Comparison of ENCODE assay signal across 9 mouse cellular contexts in genomic region chr2:130294218-130294935, GRCm38 (mm10). TPM values are rescaled to one million over a fixed set of nuclear protein-coding genes. Genes with fewer than 3 reads are reported as not detected.
DNase-seq lines count a peak whose midpoint lies in the region; ATAC-seq and TF ChIP-seq lines count a peak whose summit lies in the region.
"Had no signal": no experiment of that assay in that cellular context is flagged by ENCODE, and none has a peak within 500 bp of the region (broad histone marks: within the 10 kb centered on the region; RNA-seq: fewer than 3 reads in every experiment).

No protein-coding gene starts in this region.

- peak overlapping the region; percentile 93 for H3K4me2 ChIP-seq in lung, postnatal 0 days (replicated peaks; ENCODE audit: low read depth, low read length)
- peak overlapping the region; percentile 95 for H3K4me2 ChIP-seq in intestine, postnatal 0 days (replicated peaks; ENCODE audit: low read depth)

- ATAC-seq in lung, postnatal 0 days, result no peak; the same call in 1 of the 2 replicates
- no peak for ATAC-seq in intestine, postnatal 0 days

- WGBS in lung, postnatal 0 days, result 10% methylated on average over 20 of the region's 20 CpGs
- 12% methylated on average over 19 of the region's 20 CpGs for WGBS in intestine, postnatal 0 days
- WGBS in small intestine, adult 2 months, result 14% methylated on average over 20 of the region's 20 CpGs

- no peak for TF ChIP-seq EP300 in lung, postnatal 0 days (IDR thresholded peaks at IDR 0.05)

- peak; percentile 21 to 71 for DNase-seq in adrenal gland, adult (ENCODE audit: inconsistent age in 2 of 2, low spot score in 1 of 2)
- no peak for DNase-seq in adrenal gland, adult 8-10 months
- DNase-seq in lung, postnatal 0 days (ENCODE audit: low spot score), result no peak
- DNase-seq in lung, postnatal 36 days, result no peak
- DNase-seq in ovary, postnatal 36 days (ENCODE audit: low spot score), result no peak
- DNase-seq in left cerebral cortex, adult 8-10 months (ENCODE audit: low spot score in 2 of 2), result no peak

- peaks cover 20% of the 10 kb centered on the region for H3K27me3 ChIP-seq in lung, postnatal 0 days (replicated peaks; ENCODE audit: insufficient read depth, low read length)
- peaks cover 44% of the 10 kb centered on the region for H3K27me3 ChIP-seq in intestine, postnatal 0 days (replicated peaks; ENCODE audit: control insufficient read depth, insufficient read depth, low read length)
- peaks cover 36% of the 10 kb centered on the region for H3K27me3 ChIP-seq in small intestine, adult 2 months (ENCODE audit: control insufficient read depth, insufficient read depth, low read length)

- peak overlapping the region; percentile 69 for H3K4me3 ChIP-seq in lung, postnatal 0 days (ENCODE audit: low read depth, low read length)
- H3K4me3 ChIP-seq in intestine, postnatal 0 days (ENCODE audit: low read depth, low read length), result peak overlapping the region; percentile 74
- H3K4me3 ChIP-seq in small intestine, adult 2 months (ENCODE audit: low read depth, low read length), result peak overlapping the region; percentile 63

- no peaks in the 10 kb centered on the region for H3K36me3 ChIP-seq in lung, postnatal 0 days (ENCODE audit: insufficient read depth, low read length)
- H3K36me3 ChIP-seq in intestine, postnatal 0 days (ENCODE audit: control insufficient read depth, insufficient read depth), result no peaks in the 10 kb centered on the region
- H3K36me3 ChIP-seq in small intestine, adult 2 months (ENCODE audit: control insufficient read depth, insufficient read depth, low read length), result no peaks in the 10 kb centered on the region

- no peak overlapping the region for H3K27ac ChIP-seq in lung, postnatal 0 days (ENCODE audit: low read length)
- no peak overlapping the region for H3K27ac ChIP-seq in intestine, postnatal 0 days (ENCODE audit: low read depth, low read length)
- H3K27ac ChIP-seq in small intestine, adult 2 months (ENCODE audit: insufficient read depth, low read depth, low read length), result no peak overlapping the region
- H3K27ac ChIP-seq: macrophage had no signal

- peaks cover 6% of the 10 kb centered on the region for H3K4me1 ChIP-seq in lung, postnatal 0 days (ENCODE audit: insufficient read depth, low read depth, low read length)
- H3K4me1 ChIP-seq in intestine, postnatal 0 days (replicated peaks; ENCODE audit: control insufficient read depth, insufficient read depth, low read length), result no peaks in the 10 kb centered on the region
- peaks cover 11% of the 10 kb centered on the region for H3K4me1 ChIP-seq in small intestine, adult 2 months (ENCODE audit: control insufficient read depth, insufficient read depth, insufficient read length, low read length)

- 0 out of 2 replicates have a peak overlapping the region, but pooled peaks have one; percentile 29 for H3K9ac ChIP-seq in lung, postnatal 0 days (replicated peaks; ENCODE audit: low read depth)
- peak overlapping the region; percentile 57 for H3K9ac ChIP-seq in intestine, postnatal 0 days (ENCODE audit: low read depth, low read length)

- no peak for TF ChIP-seq POLR2A in small intestine, adult 2 months (IDR thresholded peaks at IDR 0.05; ENCODE audit: low read depth, low read length)

- H3K9me3 ChIP-seq in lung, postnatal 0 days (ENCODE audit: low read length), result no peaks in the 10 kb centered on the region
- no peaks in the 10 kb centered on the region for H3K9me3 ChIP-seq in intestine, postnatal 0 days (ENCODE audit: control insufficient read depth)

- no peak for TF ChIP-seq CTCF in lung, postnatal 0 days (IDR thresholded peaks at IDR 0.05)
- no peak for TF ChIP-seq CTCF in intestine, postnatal 0 days (IDR thresholded peaks at IDR 0.05; ENCODE audit: low read depth)
- no peak for TF ChIP-seq CTCF in small intestine, adult 2 months (IDR thresholded peaks at IDR 0.05; ENCODE audit: extremely low read depth, insufficient read length, insufficient replicate concordance, low read depth, low read length)

RNA-seq across cellular contexts. Expression of gene Ebf4, which starts 0.6 kb away (rescaled TPM):
- 1 to 10 TPM; 4.2 to 8.4 (median 6.0) TPM for total RNA-seq in adrenal gland, adult 8-10 months (2022)
- 0.80 and 0.88 TPM in 2 replicates for polyA plus RNA-seq in lung, postnatal 0 days (2015; fragmentation: Nextera tagmentation; extraction: Ambion mirVana)
- polyA plus RNA-seq in intestine, postnatal 0 days (2015; fragmentation: Nextera tagmentation; extraction: Ambion mirVana), result 0.85 and 0.86 TPM in 2 replicates
- polyA plus RNA-seq in small intestine, adult 2 months (2012; rRNA removed), result 1.2 and 1.3 TPM in 2 replicates
- total RNA-seq in left cerebral cortex, adult 8-10 months (2022), result 1 to 10 TPM; 7.7 to 9.1 (median 8.5) TPM
- polyA plus RNA-seq: macrophage had no signal

RNA-seq across cellular contexts. Expression of gene Idh3b, which starts 10.0 kb away (rescaled TPM):
- total RNA-seq in adrenal gland, adult 8-10 months (2022), result 100 to 1,000 TPM; 268 to 359 (median 297) TPM
- 97.9 and 100 TPM in 2 replicates for polyA plus RNA-seq in lung, postnatal 0 days (2015; fragmentation: Nextera tagmentation; extraction: Ambion mirVana)
- polyA plus RNA-seq in intestine, postnatal 0 days (2015; fragmentation: Nextera tagmentation; extraction: Ambion mirVana), result 142 and 148 TPM in 2 replicates
- polyA plus RNA-seq in small intestine, adult 2 months (2012; rRNA removed), result 170 and 242 TPM in 2 replicates
- total RNA-seq in left cerebral cortex, adult 8-10 months (2022), result 100 to 1,000 TPM; 288 to 312 (median 295) TPM

RNA-seq across cellular contexts. Expression of gene Nop56, which starts 20.1 kb away (rescaled TPM):
- 100 to 1,000 TPM in 3 of 4 experiments, 10 to 100 TPM in 1; 80.0 to 120 (median 115) TPM for total RNA-seq in adrenal gland, adult 8-10 months (2022)
- 56.1 and 63.8 TPM in 2 replicates for polyA plus RNA-seq in lung, postnatal 0 days (2015; fragmentation: Nextera tagmentation; extraction: Ambion mirVana)
- 66.5 and 75.1 TPM in 2 replicates for polyA plus RNA-seq in intestine, postnatal 0 days (2015; fragmentation: Nextera tagmentation; extraction: Ambion mirVana)
- 15.5 and 15.8 TPM in 2 replicates for polyA plus RNA-seq in small intestine, adult 2 months (2012; rRNA removed)
- total RNA-seq in left cerebral cortex, adult 8-10 months (2022), result 100 to 1,000 TPM; 110 to 128 (median 116) TPM

Comparison
In these comparisons a context has a peak if more than half of its experiments do, and no peak if none do; other contexts are left out.
1. DNase-seq: peak in adrenal gland, adult (2 of 2); none in adrenal gland, adult 8-10 months (single experiment), lung, postnatal 0 days (single experiment), lung, postnatal 36 days (single experiment), ovary, postnatal 36 days (single experiment) and left cerebral cortex, adult 8-10 months (0 of 2).
2. Peak in every context shown above with its lines, with median percentiles within 50 percentile points of each other: H3K4me3 ChIP-seq.